Mouse (Mus musculus) stomach, embryonic 16.5 days (tissue): ENCODE measurements at regions not wholly inside any gene's neighbourhood (a gene's known extent, or its start where the extent isn't known, plus 50 kb on each side); places are given as distances from the start of the nearest gene placed in this dataset.
A peak's percentile ranks its signal among the peaks of the same experiment; 100 is the strongest.
"Not testable (repeated sequence)": the region's sequence is repeated elsewhere in the genome, so short reads cannot be mapped to it uniquely, and the experiment has no call there.

Source experiments
- ATAC-seq: fragments of 200-750 bp; cut with Nextera tagmentation; 2 replicates; pipeline ENCODE4 v1.8.0; 2017; ENCODE audit warnings: moderate number of reproducible peaks, moderate TSS enrichment; ENCODE audit not compliant: insufficient read depth, low FRiP score
- H3K27ac ChIP-seq: fragments of 300-500 bp; sonication (generic); 2 replicates; pipeline ENCODE4 v1.5.1; 2014; ENCODE audit warnings: low read length
- H3K27me3 ChIP-seq: fragments of 300-500 bp; sonication (generic); 2 replicates; pipeline ENCODE4 v1.6.1; 2014; ENCODE audit warnings: low read length, control low read depth, mixed read lengths; ENCODE audit not compliant: control insufficient read depth, insufficient read depth
- H3K36me3 ChIP-seq: fragments of 300-500 bp; sonication (generic); 2 replicates; pipeline ENCODE4 v1.6.1; 2014; ENCODE audit warnings: low read length; ENCODE audit not compliant: control insufficient read depth, insufficient read depth
- H3K4me1 ChIP-seq: fragments of 300-500 bp; sonication (generic); 2 replicates; pipeline ENCODE4 v1.6.1; 2014; ENCODE audit warnings: low read length, control low read depth, mixed read lengths; ENCODE audit not compliant: control insufficient read depth, insufficient read depth
- H3K4me2 ChIP-seq: fragments of 300-500 bp; sonication (generic); 2 replicates; pipeline ENCODE4 v1.6.1; 2014; ENCODE audit warnings: low read depth, low read length, mixed read lengths
- H3K4me3 ChIP-seq: fragments of 300-500 bp; sonication (generic); replicated peaks from 2 replicates; pipeline ENCODE4 v1.5.1; 2014; ENCODE audit warnings: mild to moderate bottlenecking, low read length
- H3K9ac ChIP-seq: fragments of 300-500 bp; sonication (generic); 2 replicates; pipeline ENCODE4 v1.6.1; 2014; ENCODE audit warnings: low read length
- H3K9me3 ChIP-seq: fragments of 300-500 bp; sonication (generic); replicated peaks from 2 replicates; pipeline ENCODE4 v1.6.1; 2016; ENCODE audit warnings: low read length, control low read depth; ENCODE audit not compliant: control insufficient read depth
- WGBS: fragments of 180-500 bp; shearing (Covaris S2); extraction: QIAGEN DNeasy Blood & Tissue Kit; methylation state at CpG from one replicate; pipeline ENCODE4 v1.1.7; 2014; 5-methylcytosine and 5-hydroxymethylcytosine counted together

DNA sequence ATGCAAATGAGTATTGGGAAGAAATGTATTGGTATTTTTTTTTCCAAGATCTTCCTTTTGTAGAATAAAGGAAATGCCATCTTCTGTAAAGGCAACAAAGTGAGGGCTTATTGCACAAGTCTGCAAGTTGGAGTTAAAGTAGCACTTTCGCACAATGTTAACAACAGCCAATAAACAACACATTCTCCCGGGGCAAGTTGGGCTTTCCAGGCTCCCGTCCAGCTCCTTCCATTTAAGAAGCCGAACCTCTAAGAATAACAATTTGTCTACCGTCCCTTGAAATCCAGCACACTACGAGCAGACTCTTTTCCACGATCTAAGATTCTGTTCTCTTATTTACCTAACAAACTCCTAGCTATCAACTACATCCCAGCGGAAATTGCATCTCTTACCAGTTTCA, 199.9 kb upstream of the G2e3 start:
- H3K9me3 ChIP-seq: no peaks in the 10 kb centered on the region
- no peak for ATAC-seq
- H3K27me3 ChIP-seq: no peaks in the 10 kb centered on the region
- no peak overlapping the region for H3K4me2 ChIP-seq
- WGBS: 44% methylated on average over 8 of the region's 8 CpGs
- H3K27ac ChIP-seq: peak overlapping the region; percentile 14; the same call in 1 of the 2 replicates
- no peaks in the 10 kb centered on the region for H3K36me3 ChIP-seq
- H3K4me1 ChIP-seq: peaks cover 4% of the 10 kb centered on the region; the same call in 1 of the 2 replicates
- H3K9ac ChIP-seq: no peak overlapping the region
- H3K4me3 ChIP-seq: no peak overlapping the region

- H3K4me1 ChIP-seq: peaks cover 4% of the 10 kb centered on the region; the same call in 1 of the 2 replicates
- no peak for ATAC-seq
- no peak overlapping the region for H3K9ac ChIP-seq
- no peaks in the 10 kb centered on the region for H3K36me3 ChIP-seq
- H3K9me3 ChIP-seq: no peaks in the 10 kb centered on the region
- H3K4me2 ChIP-seq: no peak overlapping the region
- no peak overlapping the region for H3K27ac ChIP-seq
- no peaks in the 10 kb centered on the region for H3K27me3 ChIP-seq
- no peak overlapping the region for H3K4me3 ChIP-seq
Measured at GRCm38 (mm10) chr12:51143840-51144239, 204.0 kb upstream of the G2e3 start.

- Histone ChIP-seq H3K9me3 (no peaks in the 10 kb centered on the region), H3K4me1 (peaks cover under 1% of the 10 kb centered on the region; the same call in 1 of the 2 replicates), H3K36me3 (no peaks in the 10 kb centered on the region), H3K27ac (peak overlapping the region; percentile 3; the same call in 1 of the 2 replicates), H3K4me3 (no peak overlapping the region), H3K4me2 (no peak overlapping the region), H3K27me3 (no peaks in the 10 kb centered on the region), H3K9ac (no peak overlapping the region)
- 45% methylated on average over 3 of the region's 3 CpGs for WGBS
- ATAC-seq: no peak
Measured at GRCm38 (mm10) chr12:51143196-51143595, 204.7 kb upstream of the G2e3 start.

DNA sequence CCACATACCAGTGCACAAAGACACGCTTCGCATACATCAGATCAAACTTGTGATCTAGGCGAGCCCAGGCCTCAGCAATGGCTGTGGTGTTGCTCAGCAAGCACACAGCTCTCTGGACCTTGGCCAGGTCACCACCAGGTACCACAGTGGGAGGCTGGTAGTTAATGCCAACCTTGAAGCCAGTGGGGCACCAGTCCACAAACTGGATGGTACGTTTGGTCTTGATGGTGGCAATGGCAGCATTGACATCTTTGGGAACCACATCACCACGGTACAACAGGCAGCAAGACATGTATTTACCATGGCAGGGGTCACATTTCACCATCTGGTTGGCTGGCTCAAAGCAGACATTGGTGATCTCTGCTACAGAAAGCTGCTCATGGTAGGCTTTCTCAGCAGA, 214.2 kb upstream of the G2e3 start:
- not testable (repeated sequence) for H3K4me3 ChIP-seq, H3K27ac ChIP-seq, H3K27me3 ChIP-seq, H3K36me3 ChIP-seq, H3K4me2 ChIP-seq, H3K9ac ChIP-seq, ATAC-seq, H3K4me1 ChIP-seq, H3K9me3 ChIP-seq
- 87% methylated on average over 5 of the region's 5 CpGs for WGBS

DNA sequence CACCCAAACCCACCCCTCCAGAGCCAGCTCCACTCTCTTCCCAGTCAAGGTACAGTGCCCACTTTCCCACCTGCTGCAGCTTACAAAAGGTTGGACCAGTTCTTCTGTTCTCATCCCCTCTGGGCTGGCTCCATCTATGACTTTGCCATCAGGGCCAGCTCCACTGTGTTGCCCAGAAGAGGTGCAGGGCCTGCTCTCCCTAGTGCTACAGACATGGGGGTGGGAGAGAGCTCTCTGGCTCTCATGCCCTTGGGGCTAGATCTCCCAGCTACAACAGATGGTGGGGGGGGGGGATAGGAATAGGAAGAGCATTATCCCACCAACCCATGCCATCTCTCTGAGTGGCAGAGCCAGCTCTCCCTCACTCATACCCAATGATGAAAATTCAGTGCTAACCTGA, 219.6 kb upstream of the G2e3 start:
- H3K4me1 ChIP-seq: no peaks in the 10 kb centered on the region
- H3K36me3 ChIP-seq: no peaks in the 10 kb centered on the region
- H3K4me3 ChIP-seq: no peak overlapping the region
- no peak for ATAC-seq
- H3K4me2 ChIP-seq: no peak overlapping the region
- no peak overlapping the region for H3K9ac ChIP-seq
- H3K27me3 ChIP-seq: no peaks in the 10 kb centered on the region
- H3K9me3 ChIP-seq: no peaks in the 10 kb centered on the region
- no peak overlapping the region for H3K27ac ChIP-seq

DNA sequence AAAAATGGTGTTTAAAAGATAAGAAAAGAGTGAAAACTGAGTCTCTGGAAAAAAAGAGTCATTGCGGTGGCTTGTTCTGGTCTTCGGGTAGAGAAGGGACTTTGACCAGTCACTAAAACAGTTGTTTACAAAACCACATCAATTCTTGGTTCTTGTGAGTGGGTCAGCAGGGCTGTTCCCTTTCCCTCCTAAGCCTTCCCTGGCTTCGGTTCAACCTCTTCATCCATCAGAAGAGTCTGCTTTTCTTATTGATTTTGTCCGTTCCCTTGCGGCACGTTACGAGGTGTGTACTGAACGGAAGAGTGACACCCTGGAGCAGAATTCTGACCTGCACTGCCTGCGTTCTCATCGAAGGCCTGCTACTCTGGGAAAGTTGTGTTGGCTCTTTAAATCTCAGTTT, 229.1 kb upstream of the G2e3 start:
- H3K27ac ChIP-seq: no peak overlapping the region
- 85% methylated on average over 10 of the region's 10 CpGs for WGBS
- H3K36me3 ChIP-seq: no peaks in the 10 kb centered on the region
- no peak overlapping the region for H3K9ac ChIP-seq
- H3K4me1 ChIP-seq: no peaks in the 10 kb centered on the region
- no peak for ATAC-seq
- no peak overlapping the region for H3K4me3 ChIP-seq
- H3K4me2 ChIP-seq: no peak overlapping the region
- H3K27me3 ChIP-seq: no peaks in the 10 kb centered on the region
- H3K9me3 ChIP-seq: no peaks in the 10 kb centered on the region

- H3K36me3 ChIP-seq: no peaks in the 10 kb centered on the region
- 79% methylated on average over 14 of the region's 14 CpGs for WGBS
- H3K9me3 ChIP-seq: no peaks in the 10 kb centered on the region
- no peaks in the 10 kb centered on the region for H3K4me1 ChIP-seq
- ATAC-seq: no peak
- no peak overlapping the region for H3K27ac ChIP-seq
- no peak overlapping the region for H3K9ac ChIP-seq
- H3K27me3 ChIP-seq: no peaks in the 10 kb centered on the region
- no peak overlapping the region for H3K4me2 ChIP-seq
- H3K4me3 ChIP-seq: no peak overlapping the region
Measured at GRCm38 (mm10) chr12:51118021-51118694, 229.7 kb upstream of the G2e3 start.

GRCm38 (mm10) chr12:51117436-51118020, 230.3 kb upstream of the G2e3 start:
- no peaks in the 10 kb centered on the region for H3K27me3 ChIP-seq
- no peak for ATAC-seq
- no peak overlapping the region for H3K4me2 ChIP-seq
- H3K36me3 ChIP-seq: no peaks in the 10 kb centered on the region
- no peaks in the 10 kb centered on the region for H3K9me3 ChIP-seq
- WGBS: 64% methylated on average over 8 of the region's 8 CpGs
- H3K4me1 ChIP-seq: peaks cover 2% of the 10 kb centered on the region
- H3K4me3 ChIP-seq: no peak overlapping the region
- no peak overlapping the region for H3K9ac ChIP-seq
- H3K27ac ChIP-seq: no peak overlapping the region

DNA sequence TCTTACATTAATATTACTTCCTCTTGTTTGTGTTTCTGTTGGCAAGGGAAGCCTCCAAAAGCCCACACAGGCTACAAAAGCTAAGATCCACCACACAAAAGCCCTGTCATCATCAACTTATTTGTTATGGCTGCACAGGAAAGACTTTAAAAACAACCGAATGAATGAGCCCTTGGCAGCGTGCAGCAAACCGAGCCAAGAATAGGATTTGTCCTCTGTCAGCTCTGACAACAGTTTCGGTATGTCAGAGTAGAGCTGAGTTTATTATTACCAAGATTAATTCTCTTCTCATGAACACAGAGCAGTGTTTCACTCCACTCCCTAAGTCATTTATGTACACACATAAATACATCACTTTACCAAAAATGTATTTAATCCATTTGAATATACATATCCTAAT, 236.1 kb upstream of the G2e3 start:
- ATAC-seq: peak; percentile 86
- no peak overlapping the region for H3K9ac ChIP-seq
- H3K4me3 ChIP-seq: no peak overlapping the region
- H3K27me3 ChIP-seq: no peaks in the 10 kb centered on the region
- no peak overlapping the region for H3K4me2 ChIP-seq
- no peaks in the 10 kb centered on the region for H3K36me3 ChIP-seq
- H3K27ac ChIP-seq: peak overlapping the region; percentile 22; the same call in 1 of the 2 replicates
- H3K9me3 ChIP-seq: no peaks in the 10 kb centered on the region
- peaks cover 10% of the 10 kb centered on the region for H3K4me1 ChIP-seq
- 18% methylated on average over 4 of the region's 4 CpGs for WGBS
